Mouse (Mus musculus): ENCODE data around the gene Cep57. TPM values are rescaled to one million over a fixed set of nuclear protein-coding genes. Genes with fewer than 3 reads are reported as not detected.
"Not testable (repeated sequence)": the region's sequence is repeated elsewhere in the genome, so short reads cannot be mapped to it uniquely, and the experiment has no call there.

Gene Cep57
- total RNA-seq, 2 experiments from 2014 or later: 4.4 to 4.9 TPM

GRCm38 (mm10) chr9:13794756-13795155, 32.2 kb downstream of the Cep57 start:
- DNase-seq (ENCODE audit: low spot score): no peak

DNA sequence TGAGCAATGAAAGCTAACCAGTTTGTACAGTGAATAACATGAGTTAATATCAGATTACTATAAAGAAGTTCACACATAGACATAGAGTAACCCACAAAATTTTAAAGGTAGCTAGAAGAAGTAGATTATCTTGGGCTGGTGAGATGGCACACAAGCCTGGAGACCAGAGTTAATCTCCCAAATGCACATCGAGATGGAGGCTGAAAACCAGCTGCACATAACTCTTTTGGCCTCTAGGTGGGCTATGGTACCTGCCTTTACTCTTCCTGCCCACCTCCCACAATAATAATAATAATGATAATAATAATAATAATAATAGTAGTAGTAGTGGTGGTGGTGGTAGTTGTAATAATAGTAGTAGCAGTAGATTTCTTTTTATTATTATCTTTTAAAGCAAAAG, 32.6 kb downstream of the Cep57 start:
- no peak for DNase-seq (ENCODE audit: low spot score)

GRCm38 (mm10) chr9:13790864-13791263, 36.0 kb downstream of the Cep57 start:
- not testable (repeated sequence) for DNase-seq (ENCODE audit: low spot score)

GRCm38 (mm10) chr9:13781985-13782384, 44.9 kb downstream of the Cep57 start:
- no peak for DNase-seq (ENCODE audit: low spot score)

DNA sequence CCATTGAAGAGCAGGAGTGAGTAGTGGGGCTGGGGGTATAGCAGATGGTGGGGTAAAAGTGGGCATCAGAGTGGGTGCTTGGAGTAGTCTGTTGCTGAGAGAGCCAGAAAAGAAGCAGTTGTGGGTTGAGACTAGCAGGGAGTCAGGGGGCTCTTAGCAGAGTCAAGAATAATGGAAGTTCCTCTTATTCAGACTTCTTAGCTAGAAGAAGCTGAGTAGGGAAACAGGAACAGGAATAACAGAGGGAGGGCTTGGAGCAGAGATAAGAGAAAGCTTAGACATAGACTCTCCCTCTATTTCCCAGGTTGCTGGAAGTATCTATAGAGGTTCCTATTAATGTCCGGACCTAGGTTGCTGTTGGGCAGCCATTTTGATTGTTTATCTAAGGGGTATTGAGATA, 52.2 kb downstream of the Cep57 start:
- DNase-seq (ENCODE audit: low spot score): no peak

DNA sequence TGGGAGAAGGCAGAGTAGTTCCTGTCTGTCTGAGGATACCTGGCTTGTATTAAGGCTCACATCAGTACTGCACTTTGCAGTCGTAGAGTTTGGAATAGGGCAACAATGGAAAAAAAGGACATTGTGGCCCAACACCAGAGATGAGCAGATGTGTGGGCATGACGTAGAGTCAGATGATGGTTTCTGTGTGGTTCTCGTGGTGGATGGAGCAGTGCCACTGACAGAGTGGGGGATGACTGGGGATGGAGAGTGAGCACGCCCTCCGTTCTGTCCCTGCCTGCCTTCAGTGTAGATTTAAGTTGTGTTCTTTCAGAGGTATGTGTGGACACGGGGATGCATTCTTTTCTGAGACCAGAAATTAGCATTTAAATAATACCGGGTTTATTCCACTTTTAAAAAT, 60.3 kb downstream of the Cep57 start:
- DNase-seq (ENCODE audit: low spot score): no peak

- DNase-seq (ENCODE audit: low spot score): no peak
Observed at GRCm38 (mm10) chr9:13765624-13766023, 61.3 kb downstream of the Cep57 start.

DNA sequence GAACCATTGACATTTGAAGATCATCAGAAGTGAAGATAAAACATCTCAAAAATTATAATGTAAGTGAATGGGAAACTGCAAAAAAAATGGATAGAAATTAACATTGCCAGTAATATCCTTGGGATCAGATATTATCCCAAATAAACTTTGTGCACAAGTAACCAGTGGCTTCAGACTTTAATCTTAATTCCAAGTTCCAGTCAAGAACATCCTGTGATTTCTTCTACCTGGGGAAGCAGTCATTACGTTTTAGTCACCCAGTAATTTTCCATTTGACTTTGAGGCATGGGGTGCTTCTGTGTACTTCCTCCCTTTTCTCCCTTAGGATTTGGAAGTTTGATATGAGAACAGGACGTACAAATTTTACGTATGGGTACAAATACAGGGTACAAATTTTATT, 66.5 kb downstream of the Cep57 start:
- DNase-seq (ENCODE audit: low spot score): no peak

Other genes with a start within 250 kb of the Cep57 start
- gene Mtmr2, start 78.7 kb downstream of the Cep57 start, total RNA-seq (2021): 10 to 100 TPM; 16.0 to 16.9 TPM
- 1 to 10 TPM; 3.6 to 4.1 TPM for gene Fam76b, start 609 bp upstream of the Cep57 start, total RNA-seq (2021)